Mouse (Mus musculus): ENCODE data around the gene Egfl8. TPM values are rescaled to one million over a fixed set of nuclear protein-coding genes. Genes with fewer than 3 reads are reported as not detected.

Gene Egfl8
- total and polyA plus RNA-seq, 2 experiments, result 0.37 to 1.2 TPM

DNA sequence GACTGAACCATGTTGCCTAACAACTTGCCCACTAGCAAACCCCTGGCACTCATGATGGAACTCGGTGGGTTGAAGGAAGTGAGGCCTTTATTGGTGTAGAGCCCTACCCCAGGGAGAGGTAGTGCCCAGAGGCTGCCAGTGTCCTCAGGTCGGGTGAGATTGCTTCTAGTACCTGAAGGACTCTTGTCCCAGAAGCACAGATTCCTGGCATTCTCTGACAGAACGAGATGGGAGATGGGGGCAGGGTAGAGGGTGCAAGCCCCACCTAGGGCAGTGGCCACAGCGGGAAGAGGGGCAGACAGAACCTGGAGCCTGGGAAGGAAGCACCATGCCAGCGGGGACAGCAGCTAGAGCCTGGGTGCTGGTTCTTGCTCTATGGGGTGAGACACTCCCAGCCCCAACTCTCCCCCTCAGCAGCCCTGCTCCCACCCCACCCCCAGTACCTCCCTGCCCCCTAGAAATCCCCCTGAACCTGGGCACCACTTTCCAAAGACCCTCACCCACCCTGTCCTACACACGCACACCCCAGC lies 18.1 kb downstream of the Egfl8 start, which contains the start of gene Ager:
Ager (plus strand) TSS at position 297 of the 530 bp plus-strand sequence.
- peaks cover 5% of the 10 kb centered on the region for H3K4me1 ChIP-seq (ENCODE audit: control insufficient read depth, insufficient read depth, low read length)
- no peak for DNase-seq (ENCODE audit: extremely low read depth, low read depth, low spot score)
- 30% methylated on average over 6 of the region's 6 CpGs for WGBS
- no peak within 1 kb of the TSS for H3K9ac ChIP-seq (ENCODE audit: low read depth, low read length)
- no peak for TF ChIP-seq CTCF (IDR thresholded peaks at IDR 0.05; ENCODE audit: low read depth, low read length)
- H3K36me3 ChIP-seq (ENCODE audit: control insufficient read depth, insufficient read depth, low read length), result peaks cover 2% of the 10 kb centered on the region; the same call in 1 of the 2 replicates
- H3K4me3 ChIP-seq (ENCODE audit: insufficient read depth, low read depth, low read length), result no peak within 1 kb of the TSS
- H3K79me2 ChIP-seq (ENCODE audit: control insufficient read depth, insufficient read depth, low read length), result no peaks in the 10 kb centered on the region
- H3K27ac ChIP-seq (replicated peaks; ENCODE audit: insufficient read depth, low read depth, low read length), result no peak within 1 kb of the TSS
- H3K27me3 ChIP-seq (ENCODE audit: control insufficient read depth, insufficient read depth, low read length), result no peaks in the 10 kb centered on the region

DNA sequence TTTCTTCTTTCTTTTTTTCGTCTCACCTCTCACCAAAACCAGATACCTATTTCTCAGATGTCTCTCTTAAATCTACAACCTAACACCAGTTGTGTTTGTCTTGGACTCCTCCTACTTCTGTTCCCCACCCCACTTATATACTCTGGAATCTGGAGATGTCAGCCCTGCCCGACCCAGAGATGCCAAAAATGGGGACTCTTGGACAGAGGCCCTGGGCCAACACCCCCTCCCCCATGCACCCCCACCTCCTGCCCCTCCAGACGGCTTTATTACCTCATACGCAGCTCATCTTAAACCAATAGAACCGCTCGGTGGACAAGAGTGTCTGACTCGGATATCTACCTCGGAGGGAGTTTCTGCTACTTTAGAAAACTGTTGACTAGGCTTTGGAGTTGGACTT lies 19.7 kb downstream of the Egfl8 start:
- H3K79me2 ChIP-seq (ENCODE audit: control insufficient read depth, insufficient read depth, low read length), result no peaks in the 10 kb centered on the region
- no peak for DNase-seq (ENCODE audit: extremely low read depth, low read depth, low spot score)

GRCm38 (mm10) chr17:34593752-34594525 lies 21.8 kb downstream of the Egfl8 start:
- peak overlapping the region; percentile 37; the same call in 1 of the 2 replicates for H3K9ac ChIP-seq (ENCODE audit: low read depth, low read length)
- H3K27me3 ChIP-seq (ENCODE audit: control insufficient read depth, insufficient read depth, low read length), result no peaks in the 10 kb centered on the region
- H3K4me3 ChIP-seq (ENCODE audit: insufficient read depth, low read depth, low read length), result 0 out of 2 replicates have a peak overlapping the region, but pooled peaks have one; percentile 3
- no peak for TF ChIP-seq POLR2A (IDR thresholded peaks at IDR 0.05; ENCODE audit: extremely low read depth, insufficient read depth, low read length)
- TF ChIP-seq CTCF (IDR thresholded peaks at IDR 0.05; ENCODE audit: low read depth, low read length), result no peak
- no peak for DNase-seq (ENCODE audit: extremely low read depth, low read depth, low spot score)
- peaks cover 2% of the 10 kb centered on the region; the same call in 1 of the 2 replicates for H3K36me3 ChIP-seq (ENCODE audit: control insufficient read depth, insufficient read depth, low read length)
- WGBS, result 79% methylated on average over 32 of the region's 34 CpGs
- peaks cover 5% of the 10 kb centered on the region for H3K4me1 ChIP-seq (ENCODE audit: control insufficient read depth, insufficient read depth, low read length)
- H3K79me2 ChIP-seq (ENCODE audit: control insufficient read depth, insufficient read depth, low read length), result no peaks in the 10 kb centered on the region
- no peak overlapping the region for H3K27ac ChIP-seq (replicated peaks; ENCODE audit: insufficient read depth, low read depth, low read length)

More for the DNA sequence above, 19.7 kb downstream of the Egfl8 start:
- no peaks in the 10 kb centered on the region for H3K27me3 ChIP-seq (ENCODE audit: control insufficient read depth, insufficient read depth, low read length)
- no peak overlapping the region for H3K9ac ChIP-seq (ENCODE audit: low read depth, low read length)
- H3K4me3 ChIP-seq (ENCODE audit: insufficient read depth, low read depth, low read length), result no peak overlapping the region
- H3K36me3 ChIP-seq (ENCODE audit: control insufficient read depth, insufficient read depth, low read length), result peaks cover 2% of the 10 kb centered on the region; the same call in 1 of the 2 replicates
- peaks cover 2% of the 10 kb centered on the region for H3K4me1 ChIP-seq (ENCODE audit: control insufficient read depth, insufficient read depth, low read length)
- WGBS, result 69% methylated on average over 8 of the region's 8 CpGs
- H3K27ac ChIP-seq (replicated peaks; ENCODE audit: insufficient read depth, low read depth, low read length), result no peak overlapping the region
- TF ChIP-seq POLR2A (IDR thresholded peaks at IDR 0.05; ENCODE audit: extremely low read depth, insufficient read depth, low read length), result no peak
- TF ChIP-seq CTCF (IDR thresholded peaks at IDR 0.05; ENCODE audit: low read depth, low read length), result no peak

- Histone ChIP-seq H3K36me3 (ENCODE audit: control insufficient read depth, insufficient read depth, low read length) (peaks cover 2% of the 10 kb centered on the region; the same call in 1 of the 2 replicates), H3K79me2 (ENCODE audit: control insufficient read depth, insufficient read depth, low read length) (no peaks in the 10 kb centered on the region), H3K9ac (ENCODE audit: low read depth, low read length) (peak overlapping the region; percentile 92), H3K4me1 (ENCODE audit: control insufficient read depth, insufficient read depth, low read length) (peaks cover 10% of the 10 kb centered on the region), H3K27ac (replicated peaks; ENCODE audit: insufficient read depth, low read depth, low read length) (no peak overlapping the region; the same call in 1 of the 2 replicates), H3K27me3 (ENCODE audit: control insufficient read depth, insufficient read depth, low read length) (no peaks in the 10 kb centered on the region), H3K4me3 (ENCODE audit: insufficient read depth, low read depth, low read length) (peak overlapping the region; percentile 77)
- DNase-seq (ENCODE audit: extremely low read depth, low read depth, low spot score), result no peak
- WGBS, result 12% methylated on average over 31 of the region's 32 CpGs
- TF ChIP-seq POLR2A (IDR thresholded peaks at IDR 0.05; ENCODE audit: extremely low read depth, insufficient read depth, low read length) (no peak), CTCF (IDR thresholded peaks at IDR 0.05; ENCODE audit: low read depth, low read length) (no peak)
Measured at GRCm38 (mm10) chr17:34592581-34593549, 22.9 kb downstream of the Egfl8 start.

DNA sequence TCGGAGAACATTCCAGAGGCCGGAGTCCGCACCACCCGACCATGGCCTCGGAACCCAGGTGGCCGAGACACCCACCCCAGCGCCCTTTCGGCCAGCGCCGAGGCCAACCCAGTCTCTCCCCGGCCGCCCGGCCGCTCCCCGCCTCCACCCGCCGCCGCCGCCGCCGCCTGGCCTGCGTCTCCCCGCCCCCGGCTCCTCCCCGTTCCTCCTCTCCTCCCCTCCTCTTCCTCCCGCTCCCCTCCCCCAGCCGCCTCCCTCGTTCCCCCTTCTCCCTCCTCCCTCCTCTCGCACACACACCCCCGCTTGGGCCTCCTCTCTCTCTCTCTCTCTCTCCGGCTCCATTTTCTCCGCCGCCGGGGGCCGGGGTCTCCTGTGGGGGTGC lies 23.8 kb downstream of the Egfl8 start:
- H3K27me3 ChIP-seq (ENCODE audit: control insufficient read depth, insufficient read depth, low read length), result no peaks in the 10 kb centered on the region
- peak overlapping the region; percentile 74 for H3K27ac ChIP-seq (replicated peaks; ENCODE audit: insufficient read depth, low read depth, low read length)
- peaks cover 2% of the 10 kb centered on the region; the same call in 1 of the 2 replicates for H3K36me3 ChIP-seq (ENCODE audit: control insufficient read depth, insufficient read depth, low read length)
- DNase-seq (ENCODE audit: extremely low read depth, low read depth, low spot score), result peak; percentile 60
- no peaks in the 10 kb centered on the region for H3K79me2 ChIP-seq (ENCODE audit: control insufficient read depth, insufficient read depth, low read length)
- peak overlapping the region; percentile 92 for H3K9ac ChIP-seq (ENCODE audit: low read depth, low read length)
- peak overlapping the region; percentile 77 for H3K4me3 ChIP-seq (ENCODE audit: insufficient read depth, low read depth, low read length)
- 2% methylated on average over 26 of the region's 35 CpGs for WGBS
- H3K4me1 ChIP-seq (ENCODE audit: control insufficient read depth, insufficient read depth, low read length), result peaks cover 10% of the 10 kb centered on the region
- TF ChIP-seq CTCF (IDR thresholded peaks at IDR 0.05; ENCODE audit: low read depth, low read length), result no peak
- TF ChIP-seq POLR2A (IDR thresholded peaks at IDR 0.05; ENCODE audit: extremely low read depth, insufficient read depth, low read length), result peak; percentile 86

Measured in liver, adult 2 months (tissue).